Mouse (Mus musculus): ENCODE results near the gene Alkbh6. TPM values are rescaled to one million over a fixed set of nuclear protein-coding genes. Genes with fewer than 3 reads are reported as not detected.

Gene Alkbh6
- polyA plus RNA-seq, 1 experiment, result 36.5 TPM

- Histone ChIP-seq H3K27me3 (ENCODE audit: control insufficient read depth, insufficient read depth, low read length) (no peaks in the 10 kb centered on the region), H3K27ac (ENCODE audit: control insufficient read depth, insufficient read depth, low read depth, low read length) (no peak within 1 kb of the TSS), H3K4me3 (ENCODE audit: control insufficient read depth, low read depth, low read length) (no peak within 1 kb of the TSS), H3K36me3 (ENCODE audit: control insufficient read depth, insufficient read depth, low read length) (no peaks in the 10 kb centered on the region), H3K4me1 (ENCODE audit: control insufficient read depth, insufficient read depth, low read length) (peaks cover 7% of the 10 kb centered on the region)
- TF ChIP-seq CTCF (IDR thresholded peaks at IDR 0.05; ENCODE audit: control insufficient read depth, insufficient read depth, insufficient replicate concordance, low read depth, low read length) (no peak), POLR2A (IDR thresholded peaks at IDR 0.05; ENCODE audit: control insufficient read depth, low read depth, low read length) (no peak)
Measured at GRCm38 (mm10) chr7:30314721-30315155, 6.2 kb downstream of the Alkbh6 start, which contains the start of gene Syne4. Gene Syne4 (plus strand): TSS chr7:30314807.

- no peak overlapping the region for H3K4me3 ChIP-seq (ENCODE audit: control insufficient read depth, low read depth, low read length)
- TF ChIP-seq POLR2A (IDR thresholded peaks at IDR 0.05; ENCODE audit: control insufficient read depth, low read depth, low read length), result no peak
- TF ChIP-seq CTCF (IDR thresholded peaks at IDR 0.05; ENCODE audit: control insufficient read depth, insufficient read depth, insufficient replicate concordance, low read depth, low read length), result no peak
- H3K36me3 ChIP-seq (ENCODE audit: control insufficient read depth, insufficient read depth, low read length), result no peaks in the 10 kb centered on the region
- H3K27me3 ChIP-seq (ENCODE audit: control insufficient read depth, insufficient read depth, low read length), result no peaks in the 10 kb centered on the region
- peaks cover 3% of the 10 kb centered on the region for H3K4me1 ChIP-seq (ENCODE audit: control insufficient read depth, insufficient read depth, low read length)
- no peak overlapping the region for H3K27ac ChIP-seq (ENCODE audit: control insufficient read depth, insufficient read depth, low read depth, low read length)
Measured at GRCm38 (mm10) chr7:30315559-30316529, 7.3 kb downstream of the Alkbh6 start.

GRCm38 (mm10) chr7:30318142-30318541 is 9.6 kb downstream of the Alkbh6 start:
- Histone ChIP-seq H3K36me3 (ENCODE audit: control insufficient read depth, insufficient read depth, low read length) (no peaks in the 10 kb centered on the region), H3K4me1 (ENCODE audit: control insufficient read depth, insufficient read depth, low read length) (peaks cover 8% of the 10 kb centered on the region), H3K27ac (ENCODE audit: control insufficient read depth, insufficient read depth, low read depth, low read length) (no peak overlapping the region), H3K27me3 (ENCODE audit: control insufficient read depth, insufficient read depth, low read length) (no peaks in the 10 kb centered on the region), H3K4me3 (ENCODE audit: control insufficient read depth, low read depth, low read length) (no peak overlapping the region)
- no peak for TF ChIP-seq POLR2A (IDR thresholded peaks at IDR 0.05; ENCODE audit: control insufficient read depth, low read depth, low read length)

- TF ChIP-seq CTCF (IDR thresholded peaks at IDR 0.05; ENCODE audit: control insufficient read depth, insufficient read depth, insufficient replicate concordance, low read depth, low read length), result no peak
- TF ChIP-seq POLR2A (IDR thresholded peaks at IDR 0.05; ENCODE audit: control insufficient read depth, low read depth, low read length), result no peak
- Histone ChIP-seq H3K4me3 (ENCODE audit: control insufficient read depth, low read depth, low read length) (no peak overlapping the region), H3K27me3 (ENCODE audit: control insufficient read depth, insufficient read depth, low read length) (no peaks in the 10 kb centered on the region), H3K36me3 (ENCODE audit: control insufficient read depth, insufficient read depth, low read length) (no peaks in the 10 kb centered on the region), H3K27ac (ENCODE audit: control insufficient read depth, insufficient read depth, low read depth, low read length) (no peak overlapping the region), H3K4me1 (ENCODE audit: control insufficient read depth, insufficient read depth, low read length) (peaks cover 5% of the 10 kb centered on the region)
Measured at GRCm38 (mm10) chr7:30320946-30321345, 12.4 kb downstream of the Alkbh6 start.

GRCm38 (mm10) chr7:30321539-30322284 is 13.2 kb downstream of the Alkbh6 start, which contains the start of gene E130208F15Rik:
Gene E130208F15Rik (plus strand): TSS chr7:30321740.
- Histone ChIP-seq H3K4me3 (ENCODE audit: control insufficient read depth, low read depth, low read length) (peak within 1 kb of the TSS; percentile 80), H3K27ac (ENCODE audit: control insufficient read depth, insufficient read depth, low read depth, low read length) (peak within 1 kb of the TSS; percentile 59), H3K36me3 (ENCODE audit: control insufficient read depth, insufficient read depth, low read length) (no peaks in the 10 kb centered on the region), H3K4me1 (ENCODE audit: control insufficient read depth, insufficient read depth, low read length) (peaks cover 5% of the 10 kb centered on the region), H3K27me3 (ENCODE audit: control insufficient read depth, insufficient read depth, low read length) (no peaks in the 10 kb centered on the region)
- TF ChIP-seq CTCF (IDR thresholded peaks at IDR 0.05; ENCODE audit: control insufficient read depth, insufficient read depth, insufficient replicate concordance, low read depth, low read length) (no peak), POLR2A (IDR thresholded peaks at IDR 0.05; ENCODE audit: control insufficient read depth, low read depth, low read length) (peak; percentile 59; the same call in 1 of the 2 replicates)

- TF ChIP-seq CTCF (IDR thresholded peaks at IDR 0.05; ENCODE audit: control insufficient read depth, insufficient read depth, insufficient replicate concordance, low read depth, low read length) (no peak), POLR2A (IDR thresholded peaks at IDR 0.05; ENCODE audit: control insufficient read depth, low read depth, low read length) (peak; percentile 83)
- Histone ChIP-seq H3K4me1 (ENCODE audit: control insufficient read depth, insufficient read depth, low read length) (peaks cover 7% of the 10 kb centered on the region), H3K27me3 (ENCODE audit: control insufficient read depth, insufficient read depth, low read length) (no peaks in the 10 kb centered on the region), H3K4me3 (ENCODE audit: control insufficient read depth, low read depth, low read length) (peak overlapping the region; percentile 80), H3K27ac (ENCODE audit: control insufficient read depth, insufficient read depth, low read depth, low read length) (peak overlapping the region; percentile 59), H3K36me3 (ENCODE audit: control insufficient read depth, insufficient read depth, low read length) (no peaks in the 10 kb centered on the region)
Measured at GRCm38 (mm10) chr7:30322285-30322667, 13.8 kb downstream of the Alkbh6 start.

DNA sequence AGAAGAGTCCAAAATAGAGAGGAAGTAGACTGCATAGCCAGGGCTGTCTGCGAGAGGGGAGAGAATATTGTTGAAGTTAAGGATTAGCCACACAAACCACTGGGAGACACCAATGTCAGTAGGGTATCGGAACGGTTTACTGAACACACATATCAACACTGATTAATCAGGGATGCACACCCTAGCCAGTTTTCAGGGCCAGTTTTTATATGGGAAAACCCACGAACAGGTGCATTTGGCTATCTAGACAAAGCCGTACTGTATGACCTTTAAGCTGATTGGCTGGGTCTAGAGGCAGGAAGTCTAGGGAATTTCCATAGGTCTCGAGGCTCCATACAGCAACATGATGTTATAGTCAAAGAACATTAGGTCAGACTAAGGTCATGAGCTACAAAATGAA is 14.3 kb downstream of the Alkbh6 start:
- H3K36me3 ChIP-seq (ENCODE audit: control insufficient read depth, insufficient read depth, low read length), result no peaks in the 10 kb centered on the region
- peaks cover 7% of the 10 kb centered on the region for H3K4me1 ChIP-seq (ENCODE audit: control insufficient read depth, insufficient read depth, low read length)
- no peaks in the 10 kb centered on the region for H3K27me3 ChIP-seq (ENCODE audit: control insufficient read depth, insufficient read depth, low read length)
- H3K4me3 ChIP-seq (ENCODE audit: control insufficient read depth, low read depth, low read length), result peak overlapping the region; percentile 80
- no peak for TF ChIP-seq POLR2A (IDR thresholded peaks at IDR 0.05; ENCODE audit: control insufficient read depth, low read depth, low read length)
- TF ChIP-seq CTCF (IDR thresholded peaks at IDR 0.05; ENCODE audit: control insufficient read depth, insufficient read depth, insufficient replicate concordance, low read depth, low read length), result no peak
- peak overlapping the region; percentile 59; the same call in 1 of the 2 replicates for H3K27ac ChIP-seq (ENCODE audit: control insufficient read depth, insufficient read depth, low read depth, low read length)
